Mouse (Mus musculus): ENCODE data around the gene Zswim8. TPM values are rescaled to one million over a fixed set of nuclear protein-coding genes. Genes with fewer than 3 reads are reported as not detected.

Gene Zswim8
- 39.1 and 43.0 TPM in 2 replicates for polyA plus RNA-seq (2015; fragmentation: Nextera tagmentation; extraction: Ambion mirVana)

DNA sequence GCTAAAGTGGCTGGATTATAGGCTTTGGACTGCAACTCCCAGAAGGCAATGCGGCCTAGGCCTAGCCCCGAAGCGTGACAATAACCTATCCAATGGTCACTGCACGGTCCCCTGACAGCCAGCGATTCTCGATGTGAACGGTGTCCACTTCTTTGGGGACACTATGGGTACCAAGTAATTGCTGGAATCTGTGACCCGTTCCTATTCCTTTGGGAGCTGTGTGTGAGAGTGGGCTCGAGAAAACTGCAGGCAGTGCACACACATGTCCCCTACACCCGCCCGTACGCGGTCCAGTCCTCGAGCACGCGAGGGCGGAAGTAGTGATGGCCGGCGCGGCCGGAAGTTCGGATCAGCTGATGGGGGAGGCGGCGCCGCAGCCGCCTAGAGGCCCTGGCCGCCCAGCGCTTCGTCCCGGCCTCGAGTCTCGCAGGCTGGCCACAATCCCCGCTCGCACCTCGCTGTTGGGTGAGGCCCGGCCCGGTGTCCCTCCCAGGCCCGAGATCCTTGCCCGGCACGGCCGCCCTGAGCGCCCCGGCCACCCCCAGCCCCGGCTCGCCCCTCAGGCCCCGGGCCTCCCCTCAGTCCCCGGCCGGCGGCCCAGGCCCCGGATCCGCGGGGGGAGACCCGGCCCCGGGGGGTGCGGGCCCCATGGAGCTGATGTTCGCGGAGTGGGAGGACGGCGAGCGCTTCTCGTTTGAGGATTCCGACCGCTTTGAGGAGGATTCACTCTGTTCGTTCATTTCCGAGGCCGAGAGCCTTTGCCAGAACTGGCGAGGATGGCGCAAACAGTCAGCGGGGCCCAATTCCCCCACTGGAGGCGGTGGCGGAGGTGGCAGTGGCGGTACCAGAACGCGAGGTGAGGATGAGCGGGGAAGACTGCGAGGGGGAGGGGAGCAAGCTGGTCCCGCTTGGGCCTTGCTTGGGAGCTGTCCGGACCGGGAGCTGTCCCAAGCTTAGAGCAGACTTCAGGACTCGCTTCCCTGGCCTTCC lies at the start of gene Zswim8:
TSS of gene Zswim8 (plus strand) at position 352 of the 990 bp plus-strand sequence.
- H3K9ac ChIP-seq (replicated peaks): peak within 1 kb of the TSS; percentile 100
- peaks cover 37% of the 10 kb centered on the region for H3K4me1 ChIP-seq
- WGBS: under 1% methylated on average over 79 of the region's 80 CpGs
- peak within 1 kb of the TSS; percentile 96 for H3K27ac ChIP-seq (replicated peaks)
- no peaks in the 10 kb centered on the region for H3K9me3 ChIP-seq (replicated peaks)
- H3K4me2 ChIP-seq: peak within 1 kb of the TSS; percentile 80
- peak; percentile 93 for ATAC-seq (ENCODE audit: low FRiP score)
- no peaks in the 10 kb centered on the region for H3K27me3 ChIP-seq (replicated peaks)
- H3K36me3 ChIP-seq: peaks cover 30% of the 10 kb centered on the region
- H3K4me3 ChIP-seq (replicated peaks): peak within 1 kb of the TSS; percentile 100

GRCm38 (mm10) chr14:20658326-20658725 lies 49.0 kb upstream of the Zswim8 start:
- no peak for ATAC-seq (ENCODE audit: low FRiP score)
- H3K9ac ChIP-seq (replicated peaks): no peak overlapping the region
- H3K4me1 ChIP-seq: peaks cover 20% of the 10 kb centered on the region
- no peaks in the 10 kb centered on the region for H3K9me3 ChIP-seq (replicated peaks)
- H3K27ac ChIP-seq (replicated peaks): no peak overlapping the region
- no peak overlapping the region for H3K4me2 ChIP-seq
- H3K4me3 ChIP-seq (replicated peaks): no peak overlapping the region
- no peaks in the 10 kb centered on the region for H3K27me3 ChIP-seq (replicated peaks)
- no peaks in the 10 kb centered on the region for H3K36me3 ChIP-seq

DNA sequence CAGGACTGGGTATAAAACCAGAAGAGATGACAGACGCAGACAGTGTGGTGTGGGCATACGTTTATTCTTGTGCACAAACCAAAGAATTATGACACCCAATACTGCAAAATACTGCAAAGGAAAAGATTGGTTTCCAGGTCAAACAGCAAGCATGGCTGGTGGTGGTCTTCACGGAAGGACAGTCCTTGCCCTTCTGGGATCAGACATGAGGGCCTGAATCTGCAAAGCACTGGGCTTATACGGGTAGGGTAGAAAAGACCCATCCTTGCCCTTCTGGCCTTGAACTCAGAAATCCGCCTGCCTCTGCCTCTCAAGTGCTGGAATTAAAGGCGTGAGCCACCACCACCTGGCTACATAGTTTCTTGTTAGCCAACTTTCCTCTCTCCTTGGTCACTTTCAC lies 48.5 kb upstream of the Zswim8 start:
- Histone ChIP-seq H3K4me2 (no peak overlapping the region), H3K4me3 (replicated peaks) (no peak overlapping the region), H3K36me3 (no peaks in the 10 kb centered on the region), H3K9me3 (replicated peaks) (no peaks in the 10 kb centered on the region), H3K9ac (replicated peaks) (no peak overlapping the region), H3K27me3 (replicated peaks) (no peaks in the 10 kb centered on the region), H3K4me1 (peaks cover 20% of the 10 kb centered on the region), H3K27ac (replicated peaks) (no peak overlapping the region)
- 86% methylated on average over 6 of the region's 6 CpGs for WGBS
- ATAC-seq (ENCODE audit: low FRiP score): no peak

DNA sequence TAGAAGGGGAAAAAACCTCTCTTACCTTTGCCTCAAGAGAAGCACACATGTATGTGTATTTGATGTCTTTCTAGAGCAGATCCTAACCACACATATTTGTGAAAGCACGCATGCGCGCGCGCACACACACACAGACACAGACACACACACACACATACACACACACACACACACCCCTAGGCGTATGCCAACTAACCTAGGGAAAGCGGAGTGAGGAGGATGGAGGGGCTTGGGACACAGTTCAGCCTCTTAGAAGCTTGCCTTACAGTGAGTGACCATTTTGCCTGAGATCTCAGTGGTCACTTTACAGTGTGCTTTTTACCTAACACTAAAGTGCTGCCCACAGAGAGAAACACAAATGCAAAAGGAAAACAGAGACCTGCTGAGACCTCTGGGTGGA lies 47.7 kb upstream of the Zswim8 start:
- H3K4me1 ChIP-seq: peaks cover 20% of the 10 kb centered on the region
- H3K9me3 ChIP-seq (replicated peaks): no peaks in the 10 kb centered on the region
- no peak overlapping the region for H3K27ac ChIP-seq (replicated peaks)
- peaks cover 5% of the 10 kb centered on the region; the same call in 1 of the 2 replicates for H3K27me3 ChIP-seq (replicated peaks)
- H3K4me3 ChIP-seq (replicated peaks): no peak overlapping the region
- H3K9ac ChIP-seq (replicated peaks): no peak overlapping the region
- no peak overlapping the region for H3K4me2 ChIP-seq
- no peaks in the 10 kb centered on the region for H3K36me3 ChIP-seq
- WGBS: 97% methylated on average over 7 of the region's 7 CpGs
- no peak for ATAC-seq (ENCODE audit: low FRiP score)

DNA sequence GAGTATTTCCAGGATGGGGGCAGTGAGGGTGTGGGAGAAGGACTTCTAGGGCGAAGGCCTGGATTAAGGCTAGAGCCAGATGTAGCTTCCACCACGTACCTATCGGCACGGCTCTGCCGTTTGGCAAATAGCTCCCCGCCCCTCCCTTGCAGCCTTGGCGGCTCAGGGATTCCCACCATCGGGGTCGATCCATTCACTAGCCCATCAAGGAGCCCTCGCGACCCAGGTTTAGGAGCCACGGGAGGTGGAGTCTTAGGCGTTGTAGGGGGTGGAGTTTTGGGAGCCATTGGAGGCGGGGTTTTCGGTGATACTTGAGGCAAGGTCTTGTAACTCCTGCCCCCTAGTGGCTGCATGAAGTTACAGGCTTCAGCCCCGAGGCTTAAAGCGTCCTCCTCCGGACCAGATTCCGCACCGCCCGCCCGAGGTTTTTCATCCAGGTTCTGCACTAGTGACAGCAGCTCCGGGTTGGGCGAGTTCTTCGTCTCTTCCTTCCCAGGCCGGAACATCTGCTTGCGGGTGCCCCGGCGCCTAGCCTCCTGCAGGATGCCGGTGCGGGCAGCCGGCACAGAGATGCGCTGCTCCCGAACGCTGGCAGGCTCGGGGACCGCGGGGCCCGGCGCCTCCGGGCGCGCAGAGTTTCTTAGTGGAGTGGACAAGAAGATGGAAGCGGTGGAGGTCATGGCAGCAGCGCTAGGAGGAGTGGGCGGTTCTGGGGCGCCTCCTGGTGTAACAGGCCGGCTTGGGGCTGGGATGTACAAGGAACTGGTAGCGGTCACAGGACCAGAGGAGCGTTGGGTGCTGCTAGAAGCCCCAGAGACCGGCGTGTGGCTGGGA lies 46.3 kb upstream of the Zswim8 start:
- WGBS: under 1% methylated on average over 52 of the region's 52 CpGs
- peak overlapping the region; percentile 73 for H3K9ac ChIP-seq (replicated peaks)
- peak; percentile 91 for ATAC-seq (ENCODE audit: low FRiP score)

GRCm38 (mm10) chr14:20661661-20662331 lies 45.6 kb upstream of the Zswim8 start:
- Histone ChIP-seq H3K4me3 (replicated peaks) (peak overlapping the region; percentile 62), H3K4me1 (peaks cover 20% of the 10 kb centered on the region), H3K27me3 (replicated peaks) (peaks cover 5% of the 10 kb centered on the region; the same call in 1 of the 2 replicates), H3K4me2 (peak overlapping the region; percentile 92), H3K9ac (replicated peaks) (peak overlapping the region; percentile 73), H3K9me3 (replicated peaks) (no peaks in the 10 kb centered on the region), H3K27ac (replicated peaks) (peak overlapping the region; percentile 90), H3K36me3 (no peaks in the 10 kb centered on the region)
- ATAC-seq (ENCODE audit: low FRiP score): peak; percentile 45; the same call in 1 of the 2 replicates
- 11% methylated on average over 19 of the region's 19 CpGs for WGBS

More for the DNA sequence above, 46.3 kb upstream of the Zswim8 start:
- H3K27ac ChIP-seq (replicated peaks): peak overlapping the region; percentile 90
- peaks cover 5% of the 10 kb centered on the region; the same call in 1 of the 2 replicates for H3K27me3 ChIP-seq (replicated peaks)
- peaks cover 20% of the 10 kb centered on the region for H3K4me1 ChIP-seq
- H3K36me3 ChIP-seq: no peaks in the 10 kb centered on the region
- peak overlapping the region; percentile 92 for H3K4me2 ChIP-seq
- H3K9me3 ChIP-seq (replicated peaks): no peaks in the 10 kb centered on the region
- H3K4me3 ChIP-seq (replicated peaks): peak overlapping the region; percentile 62

GRCm38 (mm10) chr14:20662740-20663139 lies 44.6 kb upstream of the Zswim8 start:
- no peak for ATAC-seq (ENCODE audit: low FRiP score)
- Histone ChIP-seq H3K36me3 (no peaks in the 10 kb centered on the region), H3K27ac (replicated peaks) (peak overlapping the region; percentile 90; the same call in 1 of the 2 replicates), H3K4me1 (peaks cover 20% of the 10 kb centered on the region), H3K9ac (replicated peaks) (peak overlapping the region; percentile 73; the same call in 1 of the 2 replicates), H3K9me3 (replicated peaks) (no peaks in the 10 kb centered on the region), H3K4me2 (peak overlapping the region; percentile 92; the same call in 1 of the 2 replicates), H3K27me3 (replicated peaks) (peaks cover 5% of the 10 kb centered on the region; the same call in 1 of the 2 replicates), H3K4me3 (replicated peaks) (peak overlapping the region; percentile 62; the same call in 1 of the 2 replicates)
- WGBS: 90% methylated on average over 3 of the region's 3 CpGs

- 73% methylated on average over 2 of the region's 2 CpGs for WGBS
- no peak for ATAC-seq (ENCODE audit: low FRiP score)
- Histone ChIP-seq H3K36me3 (no peaks in the 10 kb centered on the region), H3K4me3 (replicated peaks) (no peak overlapping the region), H3K9ac (replicated peaks) (no peak overlapping the region), H3K4me2 (no peak overlapping the region), H3K4me1 (peaks cover 20% of the 10 kb centered on the region), H3K9me3 (replicated peaks) (no peaks in the 10 kb centered on the region), H3K27ac (replicated peaks) (no peak overlapping the region), H3K27me3 (replicated peaks) (peaks cover 7% of the 10 kb centered on the region; the same call in 1 of the 2 replicates)
Measured at GRCm38 (mm10) chr14:20663601-20664000, 43.8 kb upstream of the Zswim8 start.

DNA sequence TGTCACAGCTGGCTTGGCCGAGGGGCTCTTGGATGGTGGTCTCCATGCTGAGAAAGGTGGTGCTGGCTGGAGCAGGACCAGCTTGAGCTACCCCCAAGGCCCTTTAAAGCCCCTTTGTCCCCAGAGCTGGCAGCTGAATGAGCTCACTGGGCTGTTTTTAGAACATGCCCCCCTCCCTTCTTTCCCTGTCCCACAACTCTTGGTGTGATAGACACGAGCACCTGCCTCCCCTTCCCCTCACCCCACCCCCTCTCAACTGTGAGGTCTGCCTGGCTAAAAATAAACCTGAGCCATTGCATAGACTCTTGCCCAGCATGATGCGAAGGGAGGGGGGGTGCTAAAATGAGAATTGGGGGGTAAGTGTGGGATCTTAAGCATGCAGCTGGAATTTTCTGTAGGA lies 42.9 kb upstream of the Zswim8 start:
- H3K9me3 ChIP-seq (replicated peaks): no peaks in the 10 kb centered on the region
- ATAC-seq (ENCODE audit: low FRiP score): no peak
- H3K36me3 ChIP-seq: no peaks in the 10 kb centered on the region
- no peak overlapping the region for H3K4me2 ChIP-seq
- no peak overlapping the region for H3K27ac ChIP-seq (replicated peaks)
- H3K9ac ChIP-seq (replicated peaks): no peak overlapping the region
- peaks cover 14% of the 10 kb centered on the region for H3K27me3 ChIP-seq (replicated peaks)
- no peak overlapping the region for H3K4me3 ChIP-seq (replicated peaks)
- peaks cover 20% of the 10 kb centered on the region for H3K4me1 ChIP-seq
- 56% methylated on average over 3 of the region's 3 CpGs for WGBS

GRCm38 (mm10) chr14:20667469-20667868 lies 39.9 kb upstream of the Zswim8 start:
- H3K4me3 ChIP-seq (replicated peaks): no peak overlapping the region
- ATAC-seq (ENCODE audit: low FRiP score): no peak
- H3K27ac ChIP-seq (replicated peaks): no peak overlapping the region
- no peak overlapping the region for H3K4me2 ChIP-seq
- WGBS: 75% methylated on average over 1 of the region's 1 CpGs
- peaks cover 4% of the 10 kb centered on the region for H3K4me1 ChIP-seq
- H3K9ac ChIP-seq (replicated peaks): no peak overlapping the region
- H3K27me3 ChIP-seq (replicated peaks): peaks cover 23% of the 10 kb centered on the region
- H3K9me3 ChIP-seq (replicated peaks): no peaks in the 10 kb centered on the region
- H3K36me3 ChIP-seq: no peaks in the 10 kb centered on the region
